Mouse (Mus musculus): ENCODE results near the gene 2610301B20Rik.

- no peak for TF ChIP-seq CTCF (IDR thresholded peaks at IDR 0.05; ENCODE audit: low read depth, low read length)
- TF ChIP-seq POLR2A (IDR thresholded peaks at IDR 0.05; ENCODE audit: borderline replicate concordance, low read depth, low read length) = no peak
Observed at GRCm38 (mm10) chr4:10905234-10905801, 31.0 kb downstream of the 2610301B20Rik start.
